Mouse (Mus musculus) olfactory bulb, adult 2 months (tissue): ENCODE results near the gene Gm21887. TPM values are rescaled to one million over a fixed set of nuclear protein-coding genes. Genes with fewer than 3 reads are reported as not detected.
"Not testable (repeated sequence)": the region's sequence is repeated elsewhere in the genome, so short reads cannot be mapped to it uniquely, and the experiment has no call there.

Experiments
- H3K27ac ChIP-seq: fragments of 200-500 bp; 2 replicates; pipeline ENCODE4 v1.5.1; 2012; ENCODE audit warnings: low read depth, low read length; ENCODE audit not compliant: insufficient read depth
- H3K4me1 ChIP-seq: fragments of 200-500 bp; 2 replicates; pipeline ENCODE4 v1.6.1; 2012; ENCODE audit warnings: low read length; ENCODE audit not compliant: control insufficient read depth, insufficient read depth
- H3K4me3 ChIP-seq: fragments of 200-500 bp; 2 replicates; pipeline ENCODE4 v1.5.1; 2012; ENCODE audit warnings: mild to moderate bottlenecking, low read depth, low read length, moderate library complexity; ENCODE audit not compliant: insufficient read depth
- CTCF ChIP-seq: fragments of 200-500 bp; IDR thresholded peaks from 2 replicates; pipeline ENCODE4 v1.5.1; 2012; ENCODE audit warnings: low read depth, mild to moderate bottlenecking, low read length, moderate library complexity; ENCODE audit not compliant: insufficient read depth
- WGBS: fragments of 180-500 bp; shearing (Covaris S2); methylation state at CpG from one replicate; pipeline ENCODE4 v1.1.7; 2018; 5-methylcytosine and 5-hydroxymethylcytosine counted together
- polyA plus RNA-seq: library from polyadenylated mRNA; stranded (reverse); fragments of >200 nt; gene quantifications from 2 replicates; pipeline ENCODE4 v1.2.4, GENCODE M21; 2012; ENCODE audit warnings: low replicate concordance; ENCODE audit not compliant: missing spikeins, insufficient read depth, insufficient read length

The Gm21887 gene
- polyA plus RNA-seq, 1 experiment = not detected

DNA sequence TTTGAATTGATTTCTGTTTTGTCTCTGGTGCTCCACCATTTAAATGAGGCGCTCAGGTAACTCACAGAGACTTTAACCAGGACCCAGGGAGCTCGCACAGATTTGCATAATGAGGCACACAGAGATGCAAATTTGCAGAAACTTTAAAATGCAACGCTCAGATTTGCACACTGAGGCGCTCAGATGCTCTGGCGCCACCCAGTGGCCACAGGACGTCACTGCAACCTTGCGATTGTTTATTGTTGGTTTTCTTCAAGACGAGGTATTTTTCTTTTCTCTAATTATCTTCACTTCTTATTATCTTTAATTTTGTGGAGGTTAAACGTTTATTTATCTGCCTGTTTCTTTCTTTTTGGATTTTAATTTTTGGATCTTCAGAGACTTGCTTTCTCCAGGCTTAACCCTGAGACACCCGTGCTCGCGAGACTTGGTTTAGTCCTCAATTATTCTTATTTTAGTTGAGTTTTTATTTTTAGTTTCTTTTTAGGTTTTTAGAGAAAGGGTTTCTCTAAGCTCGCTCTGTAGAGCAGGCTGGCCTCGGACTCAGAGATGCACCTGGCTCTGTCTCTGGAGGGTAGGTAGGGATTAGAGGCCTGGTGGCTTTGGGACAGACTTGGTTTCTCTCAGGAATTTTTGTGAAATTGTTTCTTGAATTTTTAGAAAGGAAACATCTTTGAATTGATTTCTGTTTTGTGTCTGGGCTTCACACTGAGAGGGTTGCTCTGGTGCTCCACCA, 10.7 kb downstream of the Gm21887 start:
- H3K4me1 ChIP-seq = peaks cover 10% of the 10 kb centered on the region
- not testable (repeated sequence) for H3K4me3 ChIP-seq, H3K27ac ChIP-seq
- WGBS = 56% methylated on average over 14 of the region's 14 CpGs

DNA sequence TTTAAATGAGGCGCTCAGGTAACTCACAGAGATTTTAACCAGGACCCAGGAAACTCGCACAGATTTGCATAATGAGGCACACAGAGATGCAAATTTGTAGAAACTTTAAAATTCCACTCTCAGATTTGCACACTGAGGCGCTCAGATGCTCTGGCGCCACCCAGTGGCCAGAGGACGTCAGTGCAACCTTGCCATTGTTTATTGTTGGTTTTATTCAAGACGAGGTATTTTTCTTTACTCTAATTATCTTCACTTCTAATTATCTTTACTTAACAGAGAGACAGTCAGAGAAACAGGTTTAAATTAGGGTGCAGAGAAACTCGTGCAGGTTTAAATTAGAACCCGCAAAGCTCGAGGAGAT, 11.2 kb downstream of the Gm21887 start:
- not testable (repeated sequence) for H3K27ac ChIP-seq, H3K4me3 ChIP-seq
- peaks cover 10% of the 10 kb centered on the region for H3K4me1 ChIP-seq
- 49% methylated on average over 9 of the region's 9 CpGs for WGBS
- peak; percentile 99 for TF ChIP-seq CTCF

DNA sequence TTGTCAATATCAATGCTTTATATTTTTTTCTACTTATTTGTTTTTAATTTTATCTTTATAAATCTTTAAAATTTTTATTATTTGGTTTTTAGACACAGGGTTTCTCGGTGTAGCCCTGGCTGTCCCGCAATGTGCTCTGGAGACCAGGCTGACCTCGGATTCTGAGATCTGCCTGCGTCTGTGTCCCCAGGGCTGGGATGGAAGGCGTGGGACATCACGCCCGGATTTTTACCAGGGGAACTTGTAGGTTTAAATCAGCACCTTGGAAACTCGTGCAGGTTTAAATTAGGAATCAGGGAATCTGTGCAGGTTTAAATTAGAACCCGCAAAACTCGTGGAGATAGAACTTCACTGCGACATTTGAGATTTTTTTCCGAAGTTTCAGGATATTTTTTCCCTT, 11.7 kb downstream of the Gm21887 start:
- not testable (repeated sequence) for H3K4me3 ChIP-seq, H3K27ac ChIP-seq
- peaks cover 10% of the 10 kb centered on the region for H3K4me1 ChIP-seq
- peak; percentile 33; the same call in 1 of the 2 replicates for TF ChIP-seq CTCF
- 75% methylated on average over 12 of the region's 12 CpGs for WGBS

DNA sequence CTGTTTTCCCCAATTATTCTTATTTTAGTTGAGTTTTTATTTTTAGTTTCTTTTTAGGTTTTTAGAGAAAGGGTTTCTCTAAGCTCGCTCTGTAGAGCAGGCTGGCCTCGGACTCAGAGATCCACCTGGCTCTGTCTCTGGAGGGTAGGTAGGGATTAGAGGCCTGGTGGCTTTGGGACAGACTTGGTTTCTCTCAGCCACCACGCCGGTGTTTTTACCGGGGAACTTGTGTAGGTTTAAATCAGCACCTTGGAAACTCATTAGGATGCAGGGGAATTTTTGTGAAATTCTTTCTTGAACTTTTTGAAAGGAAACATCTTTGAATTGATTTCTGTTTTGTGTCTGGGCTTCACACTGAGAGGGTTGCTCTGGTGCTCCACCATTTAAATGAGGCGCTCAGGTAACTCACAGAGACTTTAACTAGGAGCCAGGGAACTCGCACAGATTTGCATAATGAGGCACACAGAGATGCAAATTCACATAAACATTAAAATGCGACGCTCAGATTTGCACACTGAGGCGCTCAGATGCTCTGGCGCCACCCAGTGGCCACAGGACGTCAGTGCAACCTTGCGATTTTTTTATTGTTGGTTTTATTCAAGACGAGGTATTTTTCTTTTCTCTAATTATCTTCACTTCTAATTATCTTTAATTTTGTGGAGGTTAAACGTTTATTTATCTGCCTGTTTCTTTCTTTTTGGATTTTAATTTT, 12.4 kb downstream of the Gm21887 start:
- peak; percentile 80 for TF ChIP-seq CTCF
- 49% methylated on average over 15 of the region's 15 CpGs for WGBS
- H3K4me1 ChIP-seq = peaks cover 10% of the 10 kb centered on the region
- not testable (repeated sequence) for H3K4me3 ChIP-seq, H3K27ac ChIP-seq

Other genes with a start within 250 kb of the Gm21887 start
- gene 4933400A11Rik, start 230.0 kb upstream of the Gm21887 start, polyA plus RNA-seq = not detected in 2 replicates